15 mouse cellular contexts compared by ENCODE assay signal in genomic region chr1:91038531-91038930, GRCm38 (mm10). TPM values are rescaled to one million over a fixed set of nuclear protein-coding genes. Genes with fewer than 3 reads are reported as not detected.
DNase-seq lines count a peak whose midpoint lies in the region; ATAC-seq and TF ChIP-seq lines count a peak whose summit lies in the region.
"Had no signal": no experiment of that assay in that cellular context is flagged by ENCODE, and none has a peak within 500 bp of the region (broad histone marks: within the 10 kb centered on the region; RNA-seq: fewer than 3 reads in every experiment).

No protein-coding gene starts in this region.

- 12% methylated on average over 6 of the region's 6 CpGs for WGBS in forebrain, embryonic 16.5 days
- 17% methylated on average over 6 of the region's 6 CpGs for WGBS in forebrain, postnatal 0 days
- WGBS in heart, embryonic 15.5 days: 49% methylated on average over 6 of the region's 6 CpGs
- 51% methylated on average over 6 of the region's 6 CpGs for WGBS in lung, embryonic 15.5 days
- WGBS in embryonic facial prominence, embryonic 11.5 days: 33% methylated on average over 6 of the region's 6 CpGs

- intact Hi-C loops in left cerebral cortex, postnatal 25 days (cut with DNase I): loop anchor here (1.0 to 5.0 kb wide), 2 partner anchors 61 to 66 kb away; no protein-coding TSS in a partner anchor

- DNase-seq in forebrain, postnatal 0 days: no peak
- DNase-seq in heart, adult 9 months (ENCODE audit: low spot score in 2 of 2): no peak
- no peak for DNase-seq in lung, postnatal 4 days
- peak; percentile 24 for DNase-seq in embryonic facial prominence, embryonic 11.5 days (ENCODE audit: low spot score)
- no peak for DNase-seq in left cerebral cortex, postnatal 25 days (ENCODE audit: low spot score in 2 of 2)
- DNase-seq: adrenal gland, adult 8-10 months; cerebellum, adult 8-10 months; liver, embryonic 13.5 days; retina, postnatal 1 day had no signal

- no peak overlapping the region for H3K4me2 ChIP-seq in forebrain, embryonic 16.5 days (ENCODE audit: low read length)
- no peak overlapping the region for H3K4me2 ChIP-seq in forebrain, postnatal 0 days (ENCODE audit: low read depth)
- H3K4me2 ChIP-seq in heart, embryonic 15.5 days: no peak overlapping the region
- H3K4me2 ChIP-seq in lung, embryonic 15.5 days: no peak overlapping the region
- H3K4me2 ChIP-seq in embryonic facial prominence, embryonic 11.5 days (ENCODE audit: low read depth, low read length): no peak overlapping the region
- H3K4me2 ChIP-seq: liver, embryonic 13.5 days; neural tube, embryonic 15.5 days had no signal

- no peak overlapping the region for H3K4me3 ChIP-seq in forebrain, embryonic 16.5 days (replicated peaks; ENCODE audit: low read length)
- H3K4me3 ChIP-seq in forebrain, postnatal 0 days (ENCODE audit: low read depth, low read length): no peak overlapping the region
- H3K4me3 ChIP-seq in heart, embryonic 15.5 days: no peak overlapping the region
- no peak overlapping the region for H3K4me3 ChIP-seq in lung, embryonic 15.5 days
- H3K4me3 ChIP-seq in embryonic facial prominence, embryonic 11.5 days (ENCODE audit: low read depth, low read length): no peak overlapping the region
- H3K4me3 ChIP-seq: erythroblast, embryonic 14.5 days; hindbrain, embryonic 10.5 days; liver, embryonic 13.5 days; neural tube, embryonic 15.5 days had no signal

- TF ChIP-seq CTCF in forebrain, postnatal 0 days (IDR thresholded peaks at IDR 0.05; ENCODE audit: low read depth): no peak

- ATAC-seq in forebrain, embryonic 16.5 days: peak; percentile 31; the same call in 1 of the 2 replicates
- no peak for ATAC-seq in forebrain, postnatal 0 days
- no peak for ATAC-seq in heart, embryonic 15.5 days (replicated peaks; ENCODE audit: insufficient number of reproducible peaks, insufficient read depth, low FRiP score, low read depth)
- ATAC-seq in lung, embryonic 15.5 days (ENCODE audit: borderline replicate concordance, extremely low read depth, low FRiP score, low TSS enrichment): no peak
- ATAC-seq in embryonic facial prominence, embryonic 11.5 days (replicated peaks; ENCODE audit: insufficient number of reproducible peaks, low FRiP score, low TSS enrichment, low read depth): no peak

- no peak overlapping the region for H3K9ac ChIP-seq in forebrain, embryonic 16.5 days (replicated peaks; ENCODE audit: low read depth, low read length)
- H3K9ac ChIP-seq in forebrain, postnatal 0 days: no peak overlapping the region
- no peak overlapping the region for H3K9ac ChIP-seq in heart, embryonic 15.5 days
- no peak overlapping the region for H3K9ac ChIP-seq in lung, embryonic 15.5 days
- H3K9ac ChIP-seq in embryonic facial prominence, embryonic 11.5 days (replicated peaks; ENCODE audit: low read length): no peak overlapping the region
- H3K9ac ChIP-seq: liver, embryonic 13.5 days; neural tube, embryonic 15.5 days had no signal

- no peaks in the 10 kb centered on the region for H3K27me3 ChIP-seq in forebrain, embryonic 16.5 days (replicated peaks; ENCODE audit: control insufficient read depth, insufficient read depth, low read length)
- no peaks in the 10 kb centered on the region for H3K27me3 ChIP-seq in forebrain, postnatal 0 days (ENCODE audit: insufficient read depth, low read length)
- H3K27me3 ChIP-seq in heart, embryonic 15.5 days: no peaks in the 10 kb centered on the region
- H3K27me3 ChIP-seq in lung, embryonic 15.5 days: no peaks in the 10 kb centered on the region
- H3K27me3 ChIP-seq in embryonic facial prominence, embryonic 11.5 days (ENCODE audit: control insufficient read depth, insufficient read depth, low read length): no peaks in the 10 kb centered on the region
- H3K27me3 ChIP-seq: liver, embryonic 13.5 days; neural tube, embryonic 15.5 days had no signal

- H3K4me1 ChIP-seq in forebrain, embryonic 16.5 days (replicated peaks; ENCODE audit: control insufficient read depth, insufficient read depth, low read length): peaks cover 17% of the 10 kb centered on the region
- H3K4me1 ChIP-seq in forebrain, postnatal 0 days (ENCODE audit: insufficient read depth): no peaks in the 10 kb centered on the region; the same call in 1 of the 2 replicates
- peaks cover 77% of the 10 kb centered on the region for H3K4me1 ChIP-seq in heart, embryonic 15.5 days (replicated peaks)
- peaks cover 35% of the 10 kb centered on the region for H3K4me1 ChIP-seq in lung, embryonic 15.5 days
- no peaks in the 10 kb centered on the region for H3K4me1 ChIP-seq in embryonic facial prominence, embryonic 11.5 days (ENCODE audit: control insufficient read depth, insufficient read depth, low read length)

- H3K9me3 ChIP-seq in forebrain, embryonic 16.5 days (ENCODE audit: control insufficient read depth, low read length): no peaks in the 10 kb centered on the region
- H3K9me3 ChIP-seq in forebrain, postnatal 0 days (ENCODE audit: low read length): no peaks in the 10 kb centered on the region
- H3K9me3 ChIP-seq in heart, embryonic 15.5 days (replicated peaks): no peaks in the 10 kb centered on the region
- H3K9me3 ChIP-seq in lung, embryonic 15.5 days: no peaks in the 10 kb centered on the region
- H3K9me3 ChIP-seq in embryonic facial prominence, embryonic 11.5 days (replicated peaks; ENCODE audit: control insufficient read depth, low read length): no peaks in the 10 kb centered on the region
- H3K9me3 ChIP-seq: hindbrain, embryonic 10.5 days; liver, embryonic 13.5 days; neural tube, embryonic 15.5 days had no signal

- H3K36me3 ChIP-seq in forebrain, embryonic 16.5 days (ENCODE audit: control insufficient read depth, insufficient read depth): no peaks in the 10 kb centered on the region
- H3K36me3 ChIP-seq in forebrain, postnatal 0 days (ENCODE audit: insufficient read depth): no peaks in the 10 kb centered on the region
- no peaks in the 10 kb centered on the region for H3K36me3 ChIP-seq in heart, embryonic 15.5 days
- no peaks in the 10 kb centered on the region for H3K36me3 ChIP-seq in lung, embryonic 15.5 days
- H3K36me3 ChIP-seq in embryonic facial prominence, embryonic 11.5 days (replicated peaks; ENCODE audit: control insufficient read depth, insufficient read depth, low read depth, low read length): no peaks in the 10 kb centered on the region
- H3K36me3 ChIP-seq: hindbrain, embryonic 10.5 days; liver, embryonic 13.5 days; neural tube, embryonic 15.5 days had no signal

- no peak overlapping the region for H3K27ac ChIP-seq in forebrain, embryonic 16.5 days (ENCODE audit: low read length)
- no peak overlapping the region for H3K27ac ChIP-seq in forebrain, postnatal 0 days (ENCODE audit: low read depth, low read length)
- peak overlapping the region; percentile 81 for H3K27ac ChIP-seq in heart, embryonic 15.5 days
- H3K27ac ChIP-seq in lung, embryonic 15.5 days: 0 out of 2 replicates have a peak overlapping the region, but pooled peaks have one; percentile 35
- H3K27ac ChIP-seq in embryonic facial prominence, embryonic 11.5 days (replicated peaks; ENCODE audit: low read depth, low read length): no peak overlapping the region
- H3K27ac ChIP-seq: hindbrain, embryonic 10.5 days; liver, embryonic 13.5 days; neural tube, embryonic 15.5 days had no signal

RNA-seq across cellular contexts. Expression of gene Lrrfip1, which starts 40.0 kb away (rescaled TPM):
- polyA plus RNA-seq in forebrain, embryonic 16.5 days (2015; fragmentation: Nextera tagmentation; extraction: Ambion mirVana): 45.3 and 48.5 TPM in 2 replicates
- total RNA-seq in forebrain, postnatal 0 days (2014; rRNA removed): 52.4 and 55.4 TPM in 2 replicates
- 56.9 and 62.0 TPM in 2 replicates for polyA plus RNA-seq in forebrain, postnatal 0 days (2015; fragmentation: Nextera tagmentation; extraction: Ambion mirVana)
- 136 and 149 TPM in 2 replicates for polyA plus RNA-seq in heart, embryonic 15.5 days (2015; fragmentation: Nextera tagmentation; extraction: Ambion mirVana)
- 54.8 and 60.6 TPM in 2 replicates for polyA plus RNA-seq in lung, embryonic 15.5 days (2015; fragmentation: Nextera tagmentation; extraction: Ambion mirVana)
- polyA plus RNA-seq in embryonic facial prominence, embryonic 11.5 days (2014; fragmentation: Nextera tagmentation; extraction: Ambion mirVana): 28.5 and 30.0 TPM in 2 replicates
- 10 to 100 TPM; 66.9 to 68.0 TPM for total RNA-seq in left cerebral cortex, postnatal 25 days (2021)

Comparison
In these comparisons a context has a peak if more than half of its experiments do, and no peak if none do; other contexts are left out.
1. H3K27ac ChIP-seq: peak in heart, embryonic 15.5 days (single experiment) and lung, embryonic 15.5 days (single experiment); none in forebrain, embryonic 16.5 days (single experiment), forebrain, postnatal 0 days (single experiment) and embryonic facial prominence, embryonic 11.5 days (single experiment).